Mouse (Mus musculus) cerebellum, adult 8-10 months (tissue): Measurements from ENCODE around the gene Xrn1.
"Not testable (repeated sequence)": the region's sequence is repeated elsewhere in the genome, so short reads cannot be mapped to it uniquely, and the experiment has no call there.

ENCODE experiments used
- DNase-seq: peaks from one replicate; pipeline ENCODE4 v3.0.0; 2022

Xrn1 gene

GRCm38 (mm10) chr9:95954585-95955461 lies at the start of gene Xrn1:
Xrn1 (plus strand) TSS chr9:95954760.
- DNase-seq: peak; percentile 89

DNA sequence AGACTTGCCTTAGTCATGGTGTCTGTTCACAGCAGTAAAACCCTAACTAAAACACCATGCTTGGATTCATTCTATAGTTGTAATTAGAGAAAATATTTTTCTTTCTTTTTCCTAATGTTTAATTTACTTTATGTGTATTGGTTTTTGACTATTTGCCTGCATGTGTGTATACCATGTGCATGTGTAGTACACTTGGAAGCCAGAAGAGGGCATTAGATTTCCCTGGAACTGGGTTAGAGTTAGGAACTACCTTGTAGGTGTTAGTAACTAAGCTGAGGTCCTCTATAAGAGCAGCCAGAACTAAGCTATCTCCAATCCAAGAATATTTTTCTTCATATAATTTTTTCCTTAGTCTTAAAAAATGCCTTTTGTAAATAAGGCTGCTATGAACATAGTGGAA lies 21.7 kb upstream of the Xrn1 start:
- no peak for DNase-seq

- no peak for DNase-seq
These were observed 902 bp upstream of the Xrn1 start for GRCm38 (mm10) chr9:95953658-95954057.

DNA sequence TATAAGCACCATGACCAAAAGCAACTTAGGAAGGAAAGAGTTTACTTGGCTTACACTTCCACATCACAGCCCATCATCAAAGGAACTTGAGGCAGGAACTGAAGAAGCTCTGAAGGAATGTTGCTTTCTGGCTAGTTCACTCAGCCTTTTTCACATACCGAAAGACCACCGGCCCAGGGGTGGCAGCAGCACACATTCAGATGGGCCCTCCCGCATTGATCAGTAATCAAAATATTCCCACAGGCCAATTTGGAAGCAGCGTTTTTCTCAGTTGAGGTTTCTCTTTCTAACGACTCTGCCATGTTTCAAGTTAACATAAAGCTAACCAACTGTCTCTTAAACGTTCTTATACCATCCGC lies 355 bp upstream of the Xrn1 start:
- DNase-seq: no peak

GRCm38 (mm10) chr9:95957611-95958010 lies 3.1 kb downstream of the Xrn1 start:
- no peak for DNase-seq

DNA sequence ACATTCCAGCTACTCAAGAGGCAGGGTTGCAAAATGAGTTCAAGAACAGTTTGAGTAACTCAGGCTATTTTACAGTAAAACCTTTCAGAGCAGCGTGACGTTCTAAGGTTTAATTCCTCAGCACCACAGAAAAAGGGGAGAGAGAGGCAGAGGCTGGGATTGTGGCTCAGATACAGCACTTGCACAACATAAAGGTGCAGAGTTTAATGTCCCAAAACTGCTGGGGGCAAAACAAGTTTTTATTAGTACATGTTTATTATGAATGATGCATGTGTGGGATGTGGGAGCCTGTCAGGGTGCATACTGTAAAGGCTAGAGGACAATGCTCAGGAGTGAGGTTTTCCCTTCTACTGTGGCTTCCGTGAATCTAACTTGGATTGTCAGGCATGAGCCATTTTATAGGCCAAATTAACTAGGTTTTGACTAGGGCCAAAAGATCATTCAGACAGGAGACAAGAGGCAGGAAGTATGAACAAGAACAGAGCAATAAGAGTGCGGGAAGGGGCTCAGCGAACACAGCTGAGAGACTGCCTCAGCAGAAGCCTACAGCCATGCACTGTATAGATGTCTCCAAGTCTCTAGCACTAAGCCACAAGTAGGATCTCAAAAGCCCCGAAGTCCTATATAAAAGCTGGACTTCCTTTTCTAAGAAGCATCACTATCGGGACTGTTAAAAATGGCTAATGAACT lies 3.6 kb downstream of the Xrn1 start:
- DNase-seq: no peak

DNA sequence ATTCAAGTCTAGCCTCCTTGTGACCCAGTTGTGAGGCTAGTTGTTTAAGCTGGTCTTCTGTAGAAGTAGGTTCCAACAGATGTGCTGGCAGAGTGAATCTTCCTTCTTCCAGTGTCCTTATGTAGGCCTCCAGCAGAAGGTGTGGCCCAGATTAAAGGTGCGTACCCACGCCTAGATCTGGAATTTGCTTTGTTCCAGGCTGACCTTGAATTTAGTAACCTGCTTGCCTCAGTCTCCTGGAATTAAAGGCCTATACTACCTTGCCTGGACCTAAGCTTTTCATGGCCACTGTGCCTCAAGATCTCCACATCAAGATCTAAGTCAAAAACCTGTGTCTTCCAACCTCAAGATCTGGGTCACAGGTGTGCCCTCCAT lies 4.2 kb downstream of the Xrn1 start:
- not testable (repeated sequence) for DNase-seq

- no peak for DNase-seq
These were observed 4.7 kb downstream of the Xrn1 start for GRCm38 (mm10) chr9:95959246-95959645.

GRCm38 (mm10) chr9:95959732-95960428 lies 5.3 kb downstream of the Xrn1 start:
- no peak for DNase-seq

DNA sequence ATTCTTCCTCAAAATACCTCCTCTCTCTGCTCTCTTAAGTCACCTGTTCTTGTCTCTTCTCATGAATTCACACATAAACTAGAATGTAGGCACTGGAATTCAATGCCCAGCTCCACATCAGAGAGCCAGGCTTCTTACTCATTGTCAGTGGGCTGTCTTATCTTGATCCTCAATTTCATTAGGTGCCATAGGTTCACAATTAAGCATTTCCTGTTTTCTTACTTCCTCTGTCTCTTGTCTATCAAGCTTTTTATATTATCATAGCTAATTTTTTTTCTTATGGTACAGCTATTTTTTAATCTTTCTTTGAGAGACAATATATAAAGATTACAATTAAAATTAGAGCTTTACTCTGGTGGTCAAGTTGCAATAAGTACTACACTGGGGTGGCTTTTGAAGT lies 6.5 kb downstream of the Xrn1 start:
- no peak for DNase-seq

GRCm38 (mm10) chr9:95964037-95964436 lies 9.5 kb downstream of the Xrn1 start:
- no peak for DNase-seq

- DNase-seq: no peak
These were observed 23.7 kb downstream of the Xrn1 start for GRCm38 (mm10) chr9:95978279-95978678.

DNA sequence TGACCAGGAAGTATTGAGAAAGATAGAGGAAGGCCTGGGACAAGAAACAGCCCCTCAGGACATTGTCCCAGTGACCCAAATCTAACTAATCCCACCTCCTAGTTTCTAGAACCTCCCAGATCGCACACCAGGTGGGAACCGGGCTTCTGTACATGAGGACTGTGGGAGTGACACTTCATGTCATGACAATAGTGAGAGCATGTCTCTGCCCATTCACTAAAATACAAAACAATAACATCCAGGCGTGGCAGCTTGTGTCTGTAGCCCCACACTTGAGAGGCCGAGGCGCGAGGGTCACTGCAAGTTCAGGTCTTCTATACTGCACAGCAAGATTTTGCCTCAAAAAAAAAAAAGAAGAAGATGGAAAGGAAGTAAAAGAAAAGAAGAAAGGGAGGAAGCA lies 25.3 kb downstream of the Xrn1 start:
- no peak for DNase-seq

DNA sequence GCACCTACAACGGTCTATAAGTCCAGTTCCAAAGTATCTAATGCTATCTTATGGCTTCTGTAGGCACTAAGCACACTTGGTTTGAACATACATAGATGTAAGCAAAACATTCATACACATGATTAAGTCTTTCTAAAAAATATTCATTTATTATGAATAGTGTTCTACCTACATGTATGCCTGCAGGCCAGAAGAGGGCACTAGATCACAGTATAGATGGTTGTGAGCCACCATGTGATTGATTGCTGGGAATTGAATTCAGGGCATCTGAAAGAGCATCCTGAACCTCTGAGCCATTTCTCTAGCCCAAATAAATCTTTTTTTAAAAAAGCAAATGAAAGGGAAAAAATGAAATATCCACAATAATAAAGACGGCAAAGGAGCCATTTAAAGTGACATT lies 37.7 kb downstream of the Xrn1 start:
- no peak for DNase-seq

DNA sequence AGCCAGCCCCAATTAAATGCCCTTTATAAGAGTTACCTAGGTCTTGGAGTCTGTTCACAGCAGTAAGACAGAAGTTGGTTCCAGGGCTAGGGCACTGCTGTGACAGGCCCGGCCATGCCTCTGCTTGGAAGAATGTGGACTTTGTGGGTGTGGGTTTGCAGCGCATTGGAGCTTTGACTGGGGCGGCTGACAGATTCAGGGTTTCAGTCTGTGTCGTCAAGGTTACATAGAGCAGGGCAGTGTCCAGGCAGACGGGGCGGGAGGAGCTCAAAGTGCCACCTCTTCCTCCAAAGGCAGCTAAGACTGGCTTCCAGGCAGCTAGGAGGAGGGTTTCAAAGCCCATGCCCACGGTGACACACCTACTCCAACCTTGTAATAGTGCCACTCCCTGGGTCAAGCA lies 49.9 kb downstream of the Xrn1 start:
- DNase-seq: no peak

DNA sequence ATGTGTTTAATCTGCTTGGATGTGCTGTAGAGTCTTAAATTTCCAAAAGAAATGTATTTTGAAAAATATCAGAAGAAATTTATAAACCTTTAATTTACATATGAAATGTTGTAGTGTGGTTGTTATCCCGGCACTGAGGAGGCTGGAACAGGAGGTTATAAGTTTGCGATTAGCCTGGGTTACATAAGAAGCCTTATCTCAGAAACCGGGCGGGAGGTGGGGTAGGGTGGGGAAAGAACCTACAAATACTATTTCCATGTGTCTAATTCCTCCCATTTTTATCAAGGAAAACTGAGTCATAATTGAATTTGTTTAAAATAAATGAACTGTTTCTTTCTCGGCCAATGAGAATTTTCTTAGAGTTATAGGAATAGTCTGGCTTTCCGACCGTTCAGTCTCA lies 56.1 kb downstream of the Xrn1 start:
- no peak for DNase-seq

DNA sequence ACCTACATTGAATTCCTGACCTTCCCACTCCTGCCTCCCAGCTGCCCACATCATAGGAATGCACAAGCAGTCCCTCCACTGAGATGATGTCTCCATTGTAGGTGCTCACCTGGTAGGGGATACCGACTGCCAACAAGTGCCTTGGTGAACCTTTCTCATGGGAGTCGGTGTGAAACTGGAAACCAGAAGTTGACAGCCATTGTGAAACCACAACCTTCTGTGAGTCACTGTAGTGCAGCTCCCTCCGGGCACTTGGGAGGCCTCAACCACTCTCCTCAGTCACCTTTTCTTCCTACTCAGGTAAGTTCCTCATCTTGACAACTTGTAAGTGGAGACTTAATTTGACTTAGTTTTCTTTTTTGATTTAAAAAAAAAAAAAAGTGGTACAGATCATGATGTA lies 69.4 kb downstream of the Xrn1 start:
- no peak for DNase-seq

DNA sequence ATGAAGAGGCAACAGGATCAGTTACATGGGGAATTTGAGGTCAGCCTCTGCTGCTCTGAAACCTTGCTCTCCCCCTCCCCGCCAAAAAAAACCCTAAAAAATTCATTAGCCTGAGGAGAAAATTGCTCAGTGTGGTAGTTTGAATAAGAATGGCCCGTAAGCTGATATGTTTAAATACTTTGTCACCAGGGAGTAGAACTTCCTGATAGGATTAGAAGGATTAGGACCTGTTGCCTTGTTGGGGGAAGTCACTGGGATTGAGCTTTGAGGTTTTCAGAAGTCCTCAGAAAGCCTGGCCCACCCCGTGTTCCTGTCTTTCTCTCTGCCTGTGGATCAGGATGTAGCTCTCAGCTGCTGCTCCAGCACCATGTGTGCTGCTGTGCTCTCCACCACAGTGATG lies 73.4 kb downstream of the Xrn1 start:
- no peak for DNase-seq

DNA sequence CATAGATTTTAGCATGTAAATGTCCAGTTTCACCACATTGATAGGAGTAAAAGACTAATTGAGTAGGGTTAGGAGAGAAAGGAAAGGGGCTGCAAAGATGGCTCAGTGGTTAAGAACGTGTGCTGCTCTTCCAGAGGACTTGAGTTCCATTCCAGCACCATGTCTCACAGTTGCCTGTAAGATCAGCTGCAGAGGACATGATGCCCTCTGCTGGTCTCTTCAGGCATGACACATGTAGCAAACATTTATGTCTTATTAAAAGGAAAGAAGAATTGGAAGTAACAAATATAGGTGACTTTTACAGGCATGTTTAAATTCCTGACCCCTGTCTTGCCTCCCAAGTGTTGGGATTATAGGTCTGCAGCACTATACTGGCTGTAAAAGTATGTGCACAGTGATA lies 74.3 kb downstream of the Xrn1 start:
- DNase-seq: peak; percentile 15

- DNase-seq: no peak
These were observed 75.3 kb downstream of the Xrn1 start for GRCm38 (mm10) chr9:96029886-96030285.

DNA sequence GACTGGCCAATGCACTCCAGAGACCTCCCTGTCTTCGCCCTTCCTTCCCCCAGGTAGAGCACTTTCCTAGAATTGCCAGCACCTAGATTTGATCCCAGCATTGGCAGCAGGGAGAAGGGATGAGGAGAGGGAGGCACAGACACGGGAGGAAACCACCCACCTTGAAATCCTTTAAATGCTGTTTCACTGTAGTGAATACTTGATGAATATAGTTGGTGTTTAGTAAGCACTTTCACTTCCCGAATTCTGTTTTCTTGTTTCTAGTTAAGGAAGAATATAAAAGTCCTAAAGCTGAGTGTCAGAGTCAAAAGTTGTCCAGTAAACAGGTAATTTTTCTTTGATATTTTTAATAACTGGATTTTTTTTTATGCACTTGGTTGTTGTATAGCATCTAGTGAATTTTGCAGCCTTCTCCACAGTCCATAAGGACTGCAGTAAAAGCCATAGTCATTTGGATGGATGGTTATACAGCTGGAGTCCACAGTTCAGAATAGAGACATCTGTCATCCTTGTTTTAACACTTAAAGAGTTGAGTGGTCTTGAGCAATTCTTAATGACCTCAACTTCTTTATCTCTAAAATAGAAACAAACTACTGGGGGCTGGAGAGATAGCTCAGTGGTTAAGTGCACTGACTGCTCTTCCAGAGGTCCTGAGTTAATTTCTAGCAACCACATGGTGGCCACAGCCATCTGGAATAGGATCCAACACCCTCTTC lies 81.0 kb downstream of the Xrn1 start:
- DNase-seq: no peak

- no peak for DNase-seq
These were observed 89.7 kb downstream of the Xrn1 start for GRCm38 (mm10) chr9:96044214-96044613.

DNA sequence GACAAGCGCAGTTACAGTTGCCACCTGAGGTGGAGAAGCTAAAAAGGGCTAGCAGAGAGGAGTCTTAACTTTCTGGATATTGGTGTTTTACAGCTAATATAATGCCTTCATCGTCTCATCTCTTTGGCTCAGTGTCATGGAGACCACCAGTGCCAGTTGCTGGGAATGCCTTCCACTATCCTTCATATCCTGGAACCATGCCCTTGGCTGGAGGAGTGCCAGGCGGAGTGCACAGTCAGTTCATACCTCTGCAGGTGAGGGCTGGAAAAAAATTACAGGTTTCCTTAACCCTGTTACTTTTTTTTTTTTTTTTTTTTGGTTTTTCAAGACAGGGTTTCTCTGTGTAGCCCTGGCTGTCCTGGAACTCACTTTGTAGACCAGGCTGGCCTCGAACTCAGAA lies 96.9 kb downstream of the Xrn1 start:
- DNase-seq: no peak
